Mouse (Mus musculus) midbrain, embryonic 16.5 days (tissue): ENCODE measurements around the gene Ppp1r14c. TPM values are rescaled to one million over a fixed set of nuclear protein-coding genes. Genes with fewer than 3 reads are reported as not detected.
A peak's percentile ranks its signal among the peaks of the same experiment; 100 is the strongest.
"Not testable (repeated sequence)": the region's sequence is repeated elsewhere in the genome, so short reads cannot be mapped to it uniquely, and the experiment has no call there.

Experiments used
- ATAC-seq: fragments of 200-750 bp; cut with Nextera tagmentation; 2 replicates; pipeline ENCODE4 v1.8.0; 2017; ENCODE audit warnings: moderate TSS enrichment
- H3K27ac ChIP-seq: fragments of 300-500 bp; sonication (generic); 2 replicates; pipeline ENCODE4 v1.5.1; 2014; ENCODE audit warnings: mild to moderate bottlenecking, low read length, mixed read lengths
- H3K27me3 ChIP-seq: fragments of 300-500 bp; sonication (generic); 2 replicates; pipeline ENCODE4 v1.6.1; 2014; ENCODE audit warnings: low read depth, low read length, mixed read lengths; ENCODE audit not compliant: control insufficient read depth, insufficient read depth
- H3K36me3 ChIP-seq: fragments of 300-500 bp; sonication (generic); 2 replicates; pipeline ENCODE4 v1.6.1; 2014; ENCODE audit warnings: mild to moderate bottlenecking, low read length, moderate library complexity, mixed read lengths; ENCODE audit not compliant: control insufficient read depth, insufficient read depth
- H3K4me1 ChIP-seq: fragments of 300-500 bp; sonication (generic); 2 replicates; pipeline ENCODE4 v1.6.1; 2014; ENCODE audit warnings: mild to moderate bottlenecking, low read length, mixed read lengths; ENCODE audit not compliant: control insufficient read depth, insufficient read depth
- H3K4me2 ChIP-seq: fragments of 300-500 bp; sonication (generic); 2 replicates; pipeline ENCODE4 v1.6.1; 2014; ENCODE audit warnings: mild to moderate bottlenecking, low read length, mixed read lengths
- H3K4me3 ChIP-seq: fragments of 300-500 bp; sonication (generic); 2 replicates; pipeline ENCODE4 v1.5.1; 2014; ENCODE audit warnings: low read depth, mild to moderate bottlenecking, low read length, moderate library complexity, mixed read lengths
- H3K9ac ChIP-seq: fragments of 300-500 bp; sonication (generic); 2 replicates; pipeline ENCODE4 v1.6.1; 2014; ENCODE audit warnings: low read depth, low read length, mixed read lengths
- H3K9me3 ChIP-seq: fragments of 300-500 bp; sonication (generic); replicated peaks from 2 replicates; pipeline ENCODE4 v1.6.1; 2014; ENCODE audit warnings: mild to moderate bottlenecking, low read length, mixed read lengths; ENCODE audit not compliant: control insufficient read depth, poor library complexity, severe bottlenecking
- WGBS: fragments of 180-500 bp; shearing (Covaris S2); extraction: QIAGEN DNeasy Blood & Tissue Kit; methylation state at CpG from one replicate; pipeline ENCODE4 v1.1.7; 2014; 5-methylcytosine and 5-hydroxymethylcytosine counted together
- polyA plus RNA-seq: library from polyadenylated mRNA; unstranded; fragments of >200 nt; fragmentation: Nextera tagmentation; extraction: Ambion mirVana; gene quantifications from 2 replicates; pipeline ENCODE4 v1.2.1, GENCODE M21; 2015

Ppp1r14c gene
- polyA plus RNA-seq, 1 experiment from 2014 or later = 63.8 TPM

GRCm38 (mm10) chr10:3479772-3480171 is 113.9 kb downstream of the Ppp1r14c start:
- ATAC-seq = no peak
- 88% methylated on average over 1 of the region's 1 CpGs for WGBS
- H3K27ac ChIP-seq = no peak overlapping the region
- no peak overlapping the region for H3K4me3 ChIP-seq
- no peak overlapping the region for H3K9ac ChIP-seq
- no peaks in the 10 kb centered on the region for H3K4me1 ChIP-seq
- no peaks in the 10 kb centered on the region for H3K9me3 ChIP-seq
- no peak overlapping the region for H3K4me2 ChIP-seq
- H3K36me3 ChIP-seq = no peaks in the 10 kb centered on the region
- H3K27me3 ChIP-seq = no peaks in the 10 kb centered on the region

- Histone ChIP-seq H3K9ac (no peak overlapping the region), H3K4me2 (no peak overlapping the region), H3K9me3 (no peaks in the 10 kb centered on the region), H3K4me1 (no peaks in the 10 kb centered on the region), H3K4me3 (no peak overlapping the region), H3K27ac (no peak overlapping the region), H3K36me3 (no peaks in the 10 kb centered on the region), H3K27me3 (no peaks in the 10 kb centered on the region)
- 85% methylated on average over 3 of the region's 3 CpGs for WGBS
- ATAC-seq = no peak
These were observed 124.2 kb downstream of the Ppp1r14c start for GRCm38 (mm10) chr10:3490052-3490451.

GRCm38 (mm10) chr10:3496791-3497190 is 130.9 kb downstream of the Ppp1r14c start:
- Histone ChIP-seq H3K9ac (no peak overlapping the region), H3K4me2 (no peak overlapping the region), H3K9me3 (0 out of 2 replicates have a peak, but pooled peaks cover 2% of the 10 kb centered on the region), H3K4me1 (no peaks in the 10 kb centered on the region), H3K27me3 (no peaks in the 10 kb centered on the region), H3K4me3 (no peak overlapping the region), H3K27ac (no peak overlapping the region), H3K36me3 (no peaks in the 10 kb centered on the region)
- 0 out of 2 replicates have a peak, but pooled peaks have one; percentile 50 for ATAC-seq
- 64% methylated on average over 2 of the region's 2 CpGs for WGBS

- not testable (repeated sequence) for H3K36me3 ChIP-seq, H3K27me3 ChIP-seq, ATAC-seq, H3K4me3 ChIP-seq, H3K27ac ChIP-seq, H3K4me2 ChIP-seq, H3K4me1 ChIP-seq, H3K9me3 ChIP-seq, H3K9ac ChIP-seq
- 90% methylated on average over 6 of the region's 6 CpGs for WGBS
These were observed 135.0 kb downstream of the Ppp1r14c start for GRCm38 (mm10) chr10:3500846-3501245.

DNA sequence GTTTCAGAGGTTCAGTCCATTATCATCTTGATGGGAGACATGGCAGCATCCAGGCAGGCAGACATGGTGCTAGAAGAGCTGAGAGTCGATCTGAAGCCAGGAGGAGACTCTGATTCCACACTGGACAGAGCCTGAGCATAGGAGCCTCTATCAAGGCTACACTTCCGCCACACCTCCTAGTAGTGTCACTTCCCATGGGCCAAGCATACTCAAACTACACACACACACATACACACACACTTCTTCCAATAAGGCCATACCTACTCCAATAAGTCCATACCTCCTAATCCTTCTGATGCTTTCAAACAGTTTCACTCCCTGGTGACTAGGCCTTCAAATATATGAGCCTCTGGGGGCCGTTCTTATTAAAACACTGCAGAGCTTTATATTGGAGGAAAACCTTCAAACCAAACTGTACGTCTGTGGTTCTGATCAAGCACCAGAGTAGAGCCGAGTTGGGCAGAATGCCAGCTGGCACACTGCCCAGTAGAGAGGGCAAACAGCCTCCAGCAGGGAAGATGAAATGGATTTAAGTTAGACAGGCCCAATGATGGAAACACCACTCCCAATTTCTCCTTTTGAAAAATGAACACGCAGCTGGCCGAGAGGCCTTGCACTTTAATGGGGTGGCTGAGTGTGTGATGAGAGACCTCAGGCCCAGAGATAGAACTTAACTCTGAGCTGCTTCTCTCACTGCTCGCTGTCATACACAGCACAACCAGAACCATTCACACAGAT is 141.8 kb downstream of the Ppp1r14c start:
- H3K27ac ChIP-seq = no peak overlapping the region; the same call in 1 of the 2 replicates

GRCm38 (mm10) chr10:3508222-3508588 is 142.3 kb downstream of the Ppp1r14c start:
- Histone ChIP-seq H3K36me3 (no peaks in the 10 kb centered on the region), H3K9ac (no peak overlapping the region), H3K27me3 (no peaks in the 10 kb centered on the region), H3K4me2 (no peak overlapping the region), H3K4me1 (peaks cover 14% of the 10 kb centered on the region; the same call in 1 of the 2 replicates), H3K9me3 (no peaks in the 10 kb centered on the region), H3K4me3 (no peak overlapping the region), H3K27ac (no peak overlapping the region; the same call in 1 of the 2 replicates)
- no peak; the same call in 1 of the 2 replicates for ATAC-seq
- 76% methylated on average over 2 of the region's 2 CpGs for WGBS

More for the DNA sequence above, 141.8 kb downstream of the Ppp1r14c start:
- Histone ChIP-seq H3K9me3 (no peaks in the 10 kb centered on the region), H3K4me2 (no peak overlapping the region), H3K9ac (no peak overlapping the region), H3K4me3 (no peak overlapping the region), H3K4me1 (peaks cover 14% of the 10 kb centered on the region; the same call in 1 of the 2 replicates), H3K27me3 (no peaks in the 10 kb centered on the region), H3K36me3 (no peaks in the 10 kb centered on the region)
- peak; percentile 69 for ATAC-seq
- WGBS = 51% methylated on average over 8 of the region's 8 CpGs

- Histone ChIP-seq H3K27me3 (no peaks in the 10 kb centered on the region), H3K4me2 (no peak overlapping the region), H3K27ac (no peak overlapping the region), H3K9ac (no peak overlapping the region), H3K4me1 (peaks cover 14% of the 10 kb centered on the region; the same call in 1 of the 2 replicates), H3K4me3 (no peak overlapping the region), H3K36me3 (no peaks in the 10 kb centered on the region), H3K9me3 (no peaks in the 10 kb centered on the region)
- 69% methylated on average over 2 of the region's 2 CpGs for WGBS
- no peak for ATAC-seq
These were observed 142.9 kb downstream of the Ppp1r14c start for GRCm38 (mm10) chr10:3508746-3509145.

- H3K36me3 ChIP-seq = no peaks in the 10 kb centered on the region
- H3K4me3 ChIP-seq = no peak overlapping the region
- H3K9ac ChIP-seq = no peak overlapping the region
- H3K27me3 ChIP-seq = no peaks in the 10 kb centered on the region
- H3K4me2 ChIP-seq = no peak overlapping the region
- peaks cover 16% of the 10 kb centered on the region for H3K4me1 ChIP-seq
- no peak overlapping the region for H3K27ac ChIP-seq
- peak; percentile 63 for ATAC-seq
- 38% methylated on average over 7 of the region's 7 CpGs for WGBS
- no peaks in the 10 kb centered on the region for H3K9me3 ChIP-seq
These were observed 143.9 kb downstream of the Ppp1r14c start for GRCm38 (mm10) chr10:3509663-3510277.

- peaks cover 16% of the 10 kb centered on the region for H3K4me1 ChIP-seq
- H3K9me3 ChIP-seq = no peaks in the 10 kb centered on the region
- no peaks in the 10 kb centered on the region for H3K27me3 ChIP-seq
- H3K9ac ChIP-seq = no peak overlapping the region
- H3K4me2 ChIP-seq = no peak overlapping the region
- H3K4me3 ChIP-seq = no peak overlapping the region
- ATAC-seq = no peak
- no peak overlapping the region for H3K27ac ChIP-seq
- WGBS = 59% methylated on average over 3 of the region's 3 CpGs
- H3K36me3 ChIP-seq = no peaks in the 10 kb centered on the region
These were observed 144.6 kb downstream of the Ppp1r14c start for GRCm38 (mm10) chr10:3510486-3510885.
